Mouse (Mus musculus): Measurements from ENCODE around the gene Kif12. TPM values are rescaled to one million over a fixed set of nuclear protein-coding genes. Genes with fewer than 3 reads are reported as not detected.

Gene Kif12
- polyA plus RNA-seq, 1 experiment from 2014 or later = 5.4 TPM

GRCm38 (mm10) chr4:63213907-63214621 is 42.1 kb upstream of the Kif12 start, which contains the start of gene Col27a1:
Gene Col27a1, plus strand, starts transcription at chr4:63214004.
- peak within 1 kb of the TSS; percentile 67 for H3K27ac ChIP-seq (ENCODE audit: low read length)
- ATAC-seq (ENCODE audit: low read depth) = peak; percentile 45

GRCm38 (mm10) chr4:63205583-63205982 is 33.7 kb upstream of the Kif12 start:
- ATAC-seq (ENCODE audit: low read depth) = no peak
- H3K4me2 ChIP-seq (ENCODE audit: low read depth, low read length) = no peak overlapping the region
- no peak overlapping the region for H3K27ac ChIP-seq (ENCODE audit: low read length)
- H3K9ac ChIP-seq (ENCODE audit: low read length) = no peak overlapping the region
- no peaks in the 10 kb centered on the region for H3K27me3 ChIP-seq (ENCODE audit: control insufficient read depth, insufficient read depth, low read depth, low read length)
- peaks cover 5% of the 10 kb centered on the region; the same call in 1 of the 2 replicates for H3K4me1 ChIP-seq (replicated peaks; ENCODE audit: control insufficient read depth, insufficient read depth, low read length)
- no peaks in the 10 kb centered on the region for H3K36me3 ChIP-seq (ENCODE audit: control insufficient read depth, insufficient read depth, low read length)
- WGBS = 41% methylated on average over 7 of the region's 7 CpGs
- H3K9me3 ChIP-seq (ENCODE audit: control insufficient read depth, low read length) = no peaks in the 10 kb centered on the region
- H3K4me3 ChIP-seq (ENCODE audit: low read length) = no peak overlapping the region

More at GRCm38 (mm10) chr4:63213907-63214621, 42.1 kb upstream of the Kif12 start, which contains the start of gene Col27a1:
- Histone ChIP-seq H3K4me2 (ENCODE audit: low read depth, low read length) (peak within 1 kb of the TSS; percentile 96), H3K4me3 (ENCODE audit: low read length) (peak within 1 kb of the TSS; percentile 88), H3K36me3 (ENCODE audit: control insufficient read depth, insufficient read depth, low read length) (no peaks in the 10 kb centered on the region), H3K9ac (ENCODE audit: low read length) (peak within 1 kb of the TSS; percentile 91), H3K4me1 (replicated peaks; ENCODE audit: control insufficient read depth, insufficient read depth, low read length) (peaks cover 30% of the 10 kb centered on the region), H3K9me3 (ENCODE audit: control insufficient read depth, low read length) (no peaks in the 10 kb centered on the region), H3K27me3 (ENCODE audit: control insufficient read depth, insufficient read depth, low read depth, low read length) (peaks cover 11% of the 10 kb centered on the region)
- under 1% methylated on average over 61 of the region's 61 CpGs for WGBS

GRCm38 (mm10) chr4:63203874-63204273 is 31.9 kb upstream of the Kif12 start:
- no peak for ATAC-seq (ENCODE audit: low read depth)
- H3K27me3 ChIP-seq (ENCODE audit: control insufficient read depth, insufficient read depth, low read depth, low read length) = no peaks in the 10 kb centered on the region
- H3K4me2 ChIP-seq (ENCODE audit: low read depth, low read length) = no peak overlapping the region
- H3K9me3 ChIP-seq (ENCODE audit: control insufficient read depth, low read length) = no peaks in the 10 kb centered on the region
- WGBS = 82% methylated on average over 7 of the region's 7 CpGs
- H3K4me3 ChIP-seq (ENCODE audit: low read length) = no peak overlapping the region
- H3K4me1 ChIP-seq (replicated peaks; ENCODE audit: control insufficient read depth, insufficient read depth, low read length) = peaks cover 5% of the 10 kb centered on the region; the same call in 1 of the 2 replicates
- no peak overlapping the region for H3K27ac ChIP-seq (ENCODE audit: low read length)
- no peaks in the 10 kb centered on the region for H3K36me3 ChIP-seq (ENCODE audit: control insufficient read depth, insufficient read depth, low read length)
- H3K9ac ChIP-seq (ENCODE audit: low read length) = no peak overlapping the region

GRCm38 (mm10) chr4:63199366-63199765 is 27.4 kb upstream of the Kif12 start:
- Histone ChIP-seq H3K36me3 (ENCODE audit: control insufficient read depth, insufficient read depth, low read length) (no peaks in the 10 kb centered on the region), H3K9ac (ENCODE audit: low read length) (no peak overlapping the region), H3K9me3 (ENCODE audit: control insufficient read depth, low read length) (no peaks in the 10 kb centered on the region), H3K27ac (ENCODE audit: low read length) (no peak overlapping the region), H3K27me3 (ENCODE audit: control insufficient read depth, insufficient read depth, low read depth, low read length) (no peaks in the 10 kb centered on the region), H3K4me3 (ENCODE audit: low read length) (no peak overlapping the region), H3K4me2 (ENCODE audit: low read depth, low read length) (no peak overlapping the region), H3K4me1 (replicated peaks; ENCODE audit: control insufficient read depth, insufficient read depth, low read length) (no peaks in the 10 kb centered on the region)
- whole genome bisulfite sequencing = 79% methylated on average over 5 of the region's 5 CpGs
- no peak for ATAC-seq (ENCODE audit: low read depth)

GRCm38 (mm10) chr4:63194366-63194765 is 22.4 kb upstream of the Kif12 start:
- H3K27me3 ChIP-seq (ENCODE audit: control insufficient read depth, insufficient read depth, low read depth, low read length) = no peaks in the 10 kb centered on the region
- no peak overlapping the region for H3K4me2 ChIP-seq (ENCODE audit: low read depth, low read length)
- no peak overlapping the region for H3K4me3 ChIP-seq (ENCODE audit: low read length)
- no peaks in the 10 kb centered on the region for H3K9me3 ChIP-seq (ENCODE audit: control insufficient read depth, low read length)
- no peak overlapping the region for H3K27ac ChIP-seq (ENCODE audit: low read length)
- H3K4me1 ChIP-seq (replicated peaks; ENCODE audit: control insufficient read depth, insufficient read depth, low read length) = peaks cover 3% of the 10 kb centered on the region; the same call in 1 of the 2 replicates
- H3K9ac ChIP-seq (ENCODE audit: low read length) = no peak overlapping the region
- H3K36me3 ChIP-seq (ENCODE audit: control insufficient read depth, insufficient read depth, low read length) = no peaks in the 10 kb centered on the region
- 45% methylated on average over 2 of the region's 2 CpGs for WGBS
- peak; percentile 43; the same call in 1 of the 2 replicates for ATAC-seq (ENCODE audit: low read depth)

- H3K36me3 ChIP-seq (ENCODE audit: control insufficient read depth, insufficient read depth, low read length) = no peaks in the 10 kb centered on the region
- no peak overlapping the region for H3K4me2 ChIP-seq (ENCODE audit: low read depth, low read length)
- no peak for ATAC-seq (ENCODE audit: low read depth)
- WGBS = 26% methylated on average over 5 of the region's 5 CpGs
- no peaks in the 10 kb centered on the region for H3K27me3 ChIP-seq (ENCODE audit: control insufficient read depth, insufficient read depth, low read depth, low read length)
- no peak overlapping the region for H3K4me3 ChIP-seq (ENCODE audit: low read length)
- H3K4me1 ChIP-seq (replicated peaks; ENCODE audit: control insufficient read depth, insufficient read depth, low read length) = peaks cover 6% of the 10 kb centered on the region; the same call in 1 of the 2 replicates
- no peak overlapping the region for H3K27ac ChIP-seq (ENCODE audit: low read length)
- H3K9ac ChIP-seq (ENCODE audit: low read length) = no peak overlapping the region
- H3K9me3 ChIP-seq (ENCODE audit: control insufficient read depth, low read length) = no peaks in the 10 kb centered on the region
These were observed 19.7 kb upstream of the Kif12 start for GRCm38 (mm10) chr4:63191641-63192040.

- Histone ChIP-seq H3K4me2 (ENCODE audit: low read depth, low read length) (no peak overlapping the region), H3K27me3 (ENCODE audit: control insufficient read depth, insufficient read depth, low read depth, low read length) (no peaks in the 10 kb centered on the region), H3K4me1 (replicated peaks; ENCODE audit: control insufficient read depth, insufficient read depth, low read length) (peaks cover 15% of the 10 kb centered on the region), H3K27ac (ENCODE audit: low read length) (peak overlapping the region; percentile 95), H3K36me3 (ENCODE audit: control insufficient read depth, insufficient read depth, low read length) (no peaks in the 10 kb centered on the region), H3K4me3 (ENCODE audit: low read length) (no peak overlapping the region), H3K9me3 (ENCODE audit: control insufficient read depth, low read length) (no peaks in the 10 kb centered on the region), H3K9ac (ENCODE audit: low read length) (no peak overlapping the region)
- peak; percentile 93 for ATAC-seq (ENCODE audit: low read depth)
- 44% methylated on average over 21 of the region's 21 CpGs for WGBS
These were observed 14.4 kb upstream of the Kif12 start for GRCm38 (mm10) chr4:63186281-63186870.

GRCm38 (mm10) chr4:63181556-63181955 is 9.6 kb upstream of the Kif12 start:
- ATAC-seq (ENCODE audit: low read depth) = peak; percentile 45; the same call in 1 of the 2 replicates
- H3K4me2 ChIP-seq (ENCODE audit: low read depth, low read length) = no peak overlapping the region
- no peaks in the 10 kb centered on the region for H3K9me3 ChIP-seq (ENCODE audit: control insufficient read depth, low read length)
- WGBS = 3% methylated on average over 5 of the region's 5 CpGs
- no peak overlapping the region for H3K9ac ChIP-seq (ENCODE audit: low read length)
- H3K4me3 ChIP-seq (ENCODE audit: low read length) = no peak overlapping the region
- H3K4me1 ChIP-seq (replicated peaks; ENCODE audit: control insufficient read depth, insufficient read depth, low read length) = peaks cover 9% of the 10 kb centered on the region
- no peaks in the 10 kb centered on the region for H3K36me3 ChIP-seq (ENCODE audit: control insufficient read depth, insufficient read depth, low read length)
- H3K27ac ChIP-seq (ENCODE audit: low read length) = no peak overlapping the region
- H3K27me3 ChIP-seq (ENCODE audit: control insufficient read depth, insufficient read depth, low read depth, low read length) = no peaks in the 10 kb centered on the region

GRCm38 (mm10) chr4:63171122-63171521 is 809 bp downstream of the Kif12 start:
- H3K27me3 ChIP-seq (ENCODE audit: control insufficient read depth, insufficient read depth, low read depth, low read length) = 0 out of 2 replicates have a peak, but pooled peaks cover 2% of the 10 kb centered on the region
- H3K4me1 ChIP-seq (replicated peaks; ENCODE audit: control insufficient read depth, insufficient read depth, low read length) = no peaks in the 10 kb centered on the region; the same call in 1 of the 2 replicates
- no peaks in the 10 kb centered on the region for H3K36me3 ChIP-seq (ENCODE audit: control insufficient read depth, insufficient read depth, low read length)
- ATAC-seq (ENCODE audit: low read depth) = peak; percentile 49
- H3K27ac ChIP-seq (ENCODE audit: low read length) = no peak overlapping the region
- peak overlapping the region; percentile 26 for H3K4me3 ChIP-seq (ENCODE audit: low read length)
- 32% methylated on average over 24 of the region's 24 CpGs for WGBS
- peak overlapping the region; percentile 39 for H3K4me2 ChIP-seq (ENCODE audit: low read depth, low read length)
- peak overlapping the region; percentile 45 for H3K9ac ChIP-seq (ENCODE audit: low read length)
- H3K9me3 ChIP-seq (ENCODE audit: control insufficient read depth, low read length) = peaks cover 2% of the 10 kb centered on the region; the same call in 1 of the 2 replicates

All from lung, embryonic 16.5 days (tissue).